Mouse (Mus musculus) small intestine, adult 2 months (tissue): ENCODE data around the gene Mroh2a. TPM values are rescaled to one million over a fixed set of nuclear protein-coding genes. Genes with fewer than 3 reads are reported as not detected.
A peak's percentile ranks its signal among the peaks of the same experiment; 100 is the strongest.

Source experiments
- H3K27ac ChIP-seq: fragments of 200-500 bp; 2 replicates; pipeline ENCODE4 v1.5.1; 2012; ENCODE audit warnings: low read depth, low read length, control low read depth, inconsistent platforms; ENCODE audit not compliant: insufficient read depth
- H3K27me3 ChIP-seq: fragments of 200-500 bp; 2 replicates; pipeline ENCODE4 v1.6.1; 2012; ENCODE audit warnings: mild to moderate bottlenecking, moderate library complexity, low read length, inconsistent platforms; ENCODE audit not compliant: control insufficient read depth, insufficient read depth
- H3K36me3 ChIP-seq: fragments of 200-500 bp; 2 replicates; pipeline ENCODE4 v1.6.1; 2012; ENCODE audit warnings: mild to moderate bottlenecking, low read length, control low read depth, inconsistent platforms; ENCODE audit not compliant: control insufficient read depth, insufficient read depth
- H3K4me1 ChIP-seq: fragments of 200-500 bp; 2 replicates; pipeline ENCODE4 v1.6.1; 2012; ENCODE audit warnings: low read length, inconsistent platforms, mixed read lengths; ENCODE audit not compliant: control insufficient read depth, insufficient read depth, insufficient read length
- H3K4me3 ChIP-seq: fragments of 200-500 bp; 2 replicates; pipeline ENCODE4 v1.5.1; 2012; ENCODE audit warnings: low read depth, mild to moderate bottlenecking, control low read depth, inconsistent platforms, low read length, moderate library complexity
- CTCF ChIP-seq: fragments of 200-500 bp; IDR thresholded peaks from 2 replicates; pipeline ENCODE4 v1.5.1; 2012; ENCODE audit warnings: low read depth, mild to moderate bottlenecking, control low read depth, inconsistent platforms, low read length, moderate library complexity, mixed read lengths; ENCODE audit not compliant: insufficient replicate concordance, insufficient read length; ENCODE audit errors: extremely low read depth
- POLR2A ChIP-seq: fragments of 200-500 bp; IDR thresholded peaks from 2 replicates; pipeline ENCODE4 v1.6.1; 2012; ENCODE audit warnings: low read depth, mild to moderate bottlenecking, control low read depth, inconsistent platforms, low read length, moderate library complexity
- WGBS: fragments of 180-500 bp; shearing (Covaris S2); methylation state at CpG from one replicate; pipeline ENCODE4 v1.1.7; 2018; 5-methylcytosine and 5-hydroxymethylcytosine counted together
- polyA plus RNA-seq: library from polyadenylated mRNA; depleted of rRNA; stranded (reverse); fragments of >200 nt; gene quantifications from 2 replicates; pipeline ENCODE4 v1.2.3, GENCODE M21; 2012; rRNA removed

Mroh2a gene
- 0.11 and 0.35 TPM in 2 replicates for polyA plus RNA-seq

GRCm38 (mm10) chr1:88226670-88227379 lies at the start of gene Mroh2a:
Gene Mroh2a, plus strand, starts transcription at chr1:88226986.
- Histone ChIP-seq H3K4me3 (no peak within 1 kb of the TSS), H3K27ac (peak within 1 kb of the TSS; percentile 2; the same call in 1 of the 2 replicates), H3K4me1 (peaks cover 3% of the 10 kb centered on the region; the same call in 1 of the 2 replicates), H3K27me3 (no peaks in the 10 kb centered on the region), H3K36me3 (no peaks in the 10 kb centered on the region)
- 56% methylated on average over 5 of the region's 5 CpGs for WGBS
- TF ChIP-seq CTCF (no peak), POLR2A (no peak)

GRCm38 (mm10) chr1:88179657-88180056 lies 47.1 kb upstream of the Mroh2a start:
- WGBS: 89% methylated on average over 1 of the region's 1 CpGs
- peak overlapping the region; percentile 92 for H3K27ac ChIP-seq
- TF ChIP-seq CTCF (no peak), POLR2A (no peak)

GRCm38 (mm10) chr1:88186325-88186935 lies 40.4 kb upstream of the Mroh2a start:
- H3K27ac ChIP-seq: peak overlapping the region; percentile 62
- H3K27me3 ChIP-seq: no peaks in the 10 kb centered on the region
- H3K36me3 ChIP-seq: no peaks in the 10 kb centered on the region
- peak overlapping the region; percentile 40 for H3K4me3 ChIP-seq
- WGBS: 39% methylated on average over 5 of the region's 5 CpGs
- H3K4me1 ChIP-seq: peaks cover 7% of the 10 kb centered on the region; the same call in 1 of the 2 replicates
- TF ChIP-seq POLR2A (no peak), CTCF (no peak)

More at GRCm38 (mm10) chr1:88179657-88180056, 47.1 kb upstream of the Mroh2a start:
- peaks cover 9% of the 10 kb centered on the region; the same call in 1 of the 2 replicates for H3K4me1 ChIP-seq
- no peak overlapping the region for H3K4me3 ChIP-seq
- no peaks in the 10 kb centered on the region for H3K27me3 ChIP-seq
- 0 out of 2 replicates have a peak, but pooled peaks cover 2% of the 10 kb centered on the region for H3K36me3 ChIP-seq

- 86% methylated on average over 3 of the region's 3 CpGs for WGBS
- H3K27ac ChIP-seq: no peak overlapping the region
- no peaks in the 10 kb centered on the region for H3K36me3 ChIP-seq
- no peaks in the 10 kb centered on the region for H3K27me3 ChIP-seq
- no peak overlapping the region for H3K4me3 ChIP-seq
- no peak for TF ChIP-seq CTCF
- no peak for TF ChIP-seq POLR2A
- H3K4me1 ChIP-seq: peaks cover 13% of the 10 kb centered on the region
Observed at GRCm38 (mm10) chr1:88192136-88192535, 34.6 kb upstream of the Mroh2a start.

GRCm38 (mm10) chr1:88195687-88196086 lies 31.1 kb upstream of the Mroh2a start:
- H3K27me3 ChIP-seq: no peaks in the 10 kb centered on the region
- H3K4me1 ChIP-seq: peaks cover 10% of the 10 kb centered on the region
- TF ChIP-seq POLR2A (no peak), CTCF (no peak)
- no peak overlapping the region for H3K4me3 ChIP-seq
- H3K27ac ChIP-seq: no peak overlapping the region
- no peaks in the 10 kb centered on the region for H3K36me3 ChIP-seq
- 74% methylated on average over 1 of the region's 1 CpGs for WGBS

- H3K27ac ChIP-seq: no peak overlapping the region
- no peak overlapping the region for H3K4me3 ChIP-seq
- no peak for TF ChIP-seq POLR2A
- peaks cover 2% of the 10 kb centered on the region; the same call in 1 of the 2 replicates for H3K4me1 ChIP-seq
- WGBS: 82% methylated on average over 3 of the region's 3 CpGs
- H3K36me3 ChIP-seq: no peaks in the 10 kb centered on the region
- no peaks in the 10 kb centered on the region for H3K27me3 ChIP-seq
Observed at GRCm38 (mm10) chr1:88197443-88197842, 29.3 kb upstream of the Mroh2a start.

- H3K27me3 ChIP-seq: no peaks in the 10 kb centered on the region
- 67% methylated on average over 2 of the region's 2 CpGs for WGBS
- H3K4me3 ChIP-seq: no peak overlapping the region
- peaks cover 2% of the 10 kb centered on the region; the same call in 1 of the 2 replicates for H3K4me1 ChIP-seq
- H3K36me3 ChIP-seq: no peaks in the 10 kb centered on the region
- TF ChIP-seq POLR2A (no peak), CTCF (no peak)
- H3K27ac ChIP-seq: no peak overlapping the region
Observed at GRCm38 (mm10) chr1:88199996-88200395, 26.8 kb upstream of the Mroh2a start.
